Mouse (Mus musculus): ENCODE data around the gene Gm20604.

The Gm20604 gene

DNA sequence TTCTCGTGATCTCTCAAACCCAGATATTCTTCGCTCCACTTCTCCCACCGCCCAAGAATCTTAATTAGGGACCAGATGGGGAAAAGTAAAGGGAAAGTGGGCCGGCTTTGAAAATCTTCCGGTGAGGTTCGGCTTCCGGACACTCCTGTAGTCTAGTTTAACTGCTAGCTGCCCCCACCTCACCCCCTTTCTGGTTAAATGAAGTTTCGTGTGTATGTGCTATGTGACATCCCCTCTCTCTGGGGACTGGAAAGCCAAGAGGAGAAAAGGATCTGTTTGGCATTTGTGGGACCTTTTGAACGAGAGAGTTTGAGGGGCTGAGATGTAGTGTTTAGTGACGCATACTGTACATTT, at the start of gene Gm20604:
Gene Gm20604 (minus strand): TSS at position 270 of the 354 bp plus-strand sequence.
- in situ Hi-C loops (cut with MboI) = no loop called here

DNA sequence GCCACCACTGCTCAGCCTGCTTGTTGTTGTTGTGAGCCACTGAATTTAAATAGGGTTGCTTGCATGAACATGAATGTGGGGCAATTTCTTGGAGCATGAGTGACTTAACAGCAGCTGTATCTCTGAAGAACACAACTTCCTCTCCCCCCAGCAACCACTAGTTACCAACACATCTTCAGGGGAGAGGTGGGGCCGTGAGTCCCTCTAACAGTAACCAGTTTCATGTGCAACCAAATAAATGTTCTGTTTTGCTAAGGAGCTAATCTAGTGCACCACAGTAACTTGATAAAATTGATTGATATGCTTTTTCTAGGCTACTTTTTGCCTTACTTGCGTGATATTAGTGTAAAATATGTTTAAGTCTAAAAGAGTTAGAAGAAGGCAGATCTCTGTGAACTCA, 41.1 kb upstream of the Gm20604 start:
- in situ Hi-C loops (cut with MboI) = no loop called here

DNA sequence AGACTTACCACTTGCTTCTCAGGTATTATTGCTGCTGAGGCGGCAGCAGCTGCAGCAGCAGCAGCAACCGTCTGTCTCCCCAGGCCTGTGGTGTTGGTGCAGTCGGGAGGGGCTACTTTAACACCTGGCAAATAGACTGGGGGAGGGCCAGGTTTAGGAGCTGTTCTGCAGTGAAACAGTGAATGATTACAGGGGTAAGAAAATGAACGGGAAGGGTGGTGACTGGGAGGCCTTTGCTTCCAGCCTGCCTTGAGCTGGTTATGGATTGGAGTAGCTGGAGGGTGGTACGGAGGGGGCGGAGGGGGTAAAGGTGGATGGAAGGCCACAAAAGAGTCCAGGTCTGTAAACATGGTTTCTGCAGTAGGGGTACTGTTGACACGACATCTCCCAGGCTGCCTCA, 29.5 kb upstream of the Gm20604 start:
- in situ Hi-C loops (cut with MboI) = no loop called here

DNA sequence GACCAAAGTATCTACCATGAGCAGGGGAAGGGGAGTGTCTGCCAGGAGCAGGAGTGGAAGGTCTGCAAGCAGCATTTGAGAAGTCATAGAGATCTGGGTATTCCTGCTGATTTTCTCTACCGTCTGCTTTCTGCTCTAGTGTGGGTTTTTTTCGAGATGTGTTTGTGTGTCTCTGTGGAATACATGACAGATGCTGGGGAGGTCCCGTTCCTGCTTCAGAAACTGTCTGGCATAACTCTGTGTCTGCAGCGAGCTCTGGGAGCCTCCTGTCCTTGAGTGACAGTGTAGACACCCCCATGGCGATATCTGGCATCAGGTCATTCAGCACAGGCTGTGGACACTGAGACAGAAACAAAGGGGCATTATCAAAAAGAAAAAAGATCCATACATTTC, 27.1 kb upstream of the Gm20604 start:
- in situ Hi-C loops (cut with MboI) = no loop called here

DNA sequence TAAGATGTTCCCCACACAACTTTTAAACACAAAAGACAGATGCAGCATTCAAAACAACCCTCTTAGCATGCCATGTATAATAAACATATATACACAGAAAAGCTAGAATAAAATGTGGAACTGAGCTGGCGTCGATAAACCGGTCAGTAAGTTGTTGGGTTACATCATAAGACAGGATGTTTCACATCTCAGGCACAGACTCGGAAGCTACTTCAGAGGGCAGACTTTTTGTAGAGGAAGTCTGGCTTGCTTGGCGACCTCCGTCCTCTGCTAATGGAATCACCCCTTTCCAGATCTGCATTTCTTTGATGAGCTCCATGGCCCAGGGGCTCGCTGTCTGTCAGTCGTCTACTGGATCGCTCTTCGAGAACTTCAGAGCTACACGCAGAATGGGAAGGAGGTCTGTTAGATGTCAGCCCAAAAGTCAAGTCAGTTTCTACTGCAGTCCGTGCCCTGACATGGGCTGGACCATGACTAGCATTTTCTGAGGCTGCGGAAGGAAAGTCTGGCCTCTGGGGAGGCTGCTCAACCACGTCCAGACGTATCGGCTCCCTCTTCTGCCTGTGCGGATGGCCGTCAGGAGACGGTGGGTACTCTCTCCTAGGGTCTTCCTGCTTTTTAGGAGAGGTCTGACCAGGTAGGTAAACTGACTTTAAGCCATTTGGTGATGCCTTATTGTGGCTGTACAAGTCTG, 26.6 kb upstream of the Gm20604 start:
- in situ Hi-C loops (cut with MboI) = no loop called here

DNA sequence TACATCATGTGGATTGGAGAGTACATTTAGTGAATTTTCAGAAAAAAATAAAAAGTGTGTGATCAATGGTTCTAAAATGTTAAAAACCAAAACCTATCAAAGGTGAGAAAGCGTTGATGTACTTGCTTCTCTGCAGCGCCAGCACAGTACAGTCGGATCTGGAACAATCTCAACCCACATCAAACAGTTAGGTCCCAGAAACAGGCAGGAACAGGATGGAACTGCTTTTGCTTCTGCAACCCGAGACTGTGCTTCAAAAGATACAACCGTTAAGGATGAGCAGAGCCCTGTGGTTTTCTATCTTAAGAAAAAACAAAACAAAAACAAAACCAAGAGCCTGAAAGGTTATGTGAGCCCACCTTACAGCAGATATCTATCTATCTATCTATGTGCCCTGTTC, 24.4 kb upstream of the Gm20604 start:
- in situ Hi-C loops (cut with MboI) = no loop called here

DNA sequence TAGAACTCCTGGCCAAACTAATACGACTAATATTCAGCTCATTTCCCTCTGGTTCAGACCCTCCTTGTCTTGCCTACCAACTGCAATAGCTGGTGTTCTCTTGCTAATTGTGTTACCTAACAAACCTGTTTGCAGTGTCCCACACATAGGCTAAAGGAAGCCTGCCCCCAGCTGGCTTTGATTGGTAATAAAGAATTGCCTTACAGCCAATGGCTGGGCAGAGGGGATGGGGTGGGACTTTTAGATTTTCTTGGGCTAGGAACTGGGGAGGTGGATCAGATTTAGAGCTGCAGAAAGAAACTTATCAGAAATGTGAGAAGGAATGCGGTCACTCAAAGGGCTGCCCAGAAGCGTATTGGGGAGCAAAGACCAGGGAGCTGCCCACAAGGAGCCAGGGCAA, 21.0 kb upstream of the Gm20604 start:
- in situ Hi-C loops (cut with MboI) = no loop called here

DNA sequence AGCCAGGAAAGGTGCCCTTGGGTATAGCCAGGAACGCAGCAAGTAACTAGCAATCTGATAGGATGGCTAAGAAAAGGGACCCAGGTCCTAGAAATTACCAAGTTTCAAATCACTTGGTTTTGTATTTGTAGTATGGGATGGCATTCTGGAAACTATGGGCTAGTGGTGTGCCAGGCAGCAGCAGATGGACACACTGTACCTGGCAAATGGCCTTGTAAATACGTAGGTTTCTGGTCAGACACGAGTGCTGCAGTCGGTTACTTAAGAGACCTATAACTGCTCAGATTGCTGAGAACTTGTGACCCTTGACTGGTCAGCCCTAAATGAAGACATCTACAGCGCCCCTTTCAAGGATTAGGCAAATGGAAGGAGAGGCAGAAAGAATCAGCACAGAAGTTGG, 19.7 kb upstream of the Gm20604 start:
- in situ Hi-C loops (cut with MboI) = no loop called here

DNA sequence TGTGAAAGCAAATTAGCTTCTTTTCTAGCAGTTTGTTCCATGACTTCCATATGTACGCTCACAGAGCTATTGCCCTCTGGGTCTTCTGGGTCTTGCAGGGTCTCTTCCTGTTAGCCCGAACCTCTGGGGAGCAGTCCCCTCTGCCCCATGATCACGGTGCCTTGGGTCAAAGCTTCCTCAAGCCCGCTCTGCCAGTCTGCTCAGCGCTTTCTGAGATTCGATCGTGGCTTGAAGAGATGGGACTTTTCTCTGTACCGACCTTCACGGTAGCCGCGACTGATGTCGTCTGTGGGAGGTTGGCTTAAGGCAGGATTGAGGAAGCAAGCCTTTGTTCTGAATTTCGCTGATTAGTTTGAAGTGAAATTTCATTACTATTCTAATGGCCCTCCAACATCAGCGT, 17.6 kb upstream of the Gm20604 start:
- in situ Hi-C loops (cut with MboI) = no loop called here

DNA sequence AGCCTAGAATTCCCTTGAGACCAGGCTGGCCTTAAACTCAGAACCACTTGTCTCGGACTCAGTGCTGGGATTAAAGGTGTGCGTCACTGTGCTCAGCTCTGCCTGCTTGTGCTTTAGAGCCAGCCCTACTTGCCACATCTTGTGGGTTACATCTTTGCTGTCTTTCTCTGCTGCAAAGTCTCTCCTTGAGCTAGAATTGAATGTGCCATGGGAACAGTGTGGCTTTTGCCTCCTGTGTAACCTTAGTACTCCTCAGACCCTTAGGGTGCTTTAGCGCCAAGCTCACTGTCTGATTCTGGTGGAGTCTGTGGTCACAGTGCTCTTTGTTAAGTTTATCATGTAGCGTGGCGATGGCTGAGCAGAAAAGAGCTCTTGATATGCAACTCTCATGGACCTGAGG, 14.2 kb upstream of the Gm20604 start:
- in situ Hi-C loops (cut with MboI) = no loop called here

DNA sequence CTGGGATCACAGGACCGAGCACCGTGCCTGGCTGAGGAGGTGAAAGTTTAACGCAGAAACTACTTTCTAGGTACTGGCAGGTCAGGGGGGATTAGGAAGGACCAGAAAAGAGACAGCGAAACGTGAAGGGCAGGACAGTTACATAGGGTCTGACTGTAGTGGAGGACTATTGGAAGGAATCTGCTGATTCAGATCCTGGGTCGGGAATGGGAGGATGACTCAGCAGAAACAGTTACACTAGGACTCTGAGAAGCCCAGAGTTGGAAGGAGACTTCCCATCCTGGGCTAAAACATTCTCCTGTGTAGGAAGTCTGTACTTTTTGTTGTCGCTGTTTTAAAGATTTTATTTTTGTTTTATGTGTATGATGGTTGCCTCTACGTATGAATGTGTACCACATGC, 13.1 kb upstream of the Gm20604 start:
- in situ Hi-C loops (cut with MboI) = no loop called here

DNA sequence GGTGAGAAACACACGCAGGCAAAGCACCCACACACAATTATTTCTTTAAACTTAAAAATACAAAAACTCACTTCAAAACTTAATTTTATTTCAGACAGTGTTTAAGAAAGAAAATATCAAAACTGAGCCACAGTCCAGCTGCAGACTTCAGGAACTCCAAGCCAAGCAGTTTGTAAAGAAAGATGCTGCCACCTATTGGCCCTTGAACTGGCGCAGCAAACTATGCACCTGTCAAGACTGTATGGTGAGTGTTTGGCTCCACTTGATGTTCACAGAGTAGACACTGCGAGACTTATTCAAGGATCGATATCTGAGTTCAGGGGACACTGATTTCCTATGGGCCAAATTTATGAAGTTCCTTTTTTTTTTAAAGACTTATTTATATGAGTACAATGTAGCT, 10.5 kb upstream of the Gm20604 start:
- in situ Hi-C loops (cut with MboI) = no loop called here

DNA sequence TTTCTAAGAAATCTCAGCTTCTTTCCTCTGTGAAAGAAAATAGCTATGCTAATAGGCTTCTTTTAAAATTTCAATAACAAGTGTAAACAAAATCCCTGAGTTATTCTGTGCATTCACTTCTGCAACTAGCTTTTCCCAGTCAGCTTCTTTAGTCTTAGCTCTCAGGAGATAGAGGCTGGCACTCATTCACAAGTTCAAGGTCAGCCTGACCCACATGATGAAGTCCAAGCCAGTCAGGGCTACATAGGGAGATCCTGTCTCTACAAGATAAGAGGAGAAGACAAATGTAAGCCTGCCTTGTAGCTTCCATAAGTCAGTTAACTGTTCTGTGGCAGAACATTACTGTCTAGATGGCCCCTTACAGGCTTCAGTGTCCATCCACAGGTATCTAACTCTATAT, 5.2 kb upstream of the Gm20604 start:
- in situ Hi-C loops (cut with MboI) = no loop called here

DNA sequence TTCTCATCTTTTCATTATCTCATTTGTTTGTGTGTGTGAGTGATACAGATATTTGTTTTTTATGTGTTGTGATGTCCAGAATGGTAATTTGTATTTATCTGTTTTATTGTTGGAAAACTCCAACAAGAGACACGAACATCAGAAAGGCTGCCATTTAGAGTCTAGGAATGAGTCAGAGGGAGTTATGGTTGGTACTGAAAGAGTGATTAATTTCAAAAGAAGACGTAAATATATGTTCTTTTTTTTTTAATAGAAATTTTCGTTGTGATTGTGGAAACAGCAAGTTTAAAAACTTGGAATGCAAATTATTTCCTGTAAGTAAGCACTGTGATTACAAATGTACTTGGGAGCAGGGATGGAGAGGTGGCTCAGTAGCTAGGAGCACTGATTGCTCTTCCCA, 3.2 kb upstream of the Gm20604 start:
- in situ Hi-C loops (cut with MboI) = no loop called here

DNA sequence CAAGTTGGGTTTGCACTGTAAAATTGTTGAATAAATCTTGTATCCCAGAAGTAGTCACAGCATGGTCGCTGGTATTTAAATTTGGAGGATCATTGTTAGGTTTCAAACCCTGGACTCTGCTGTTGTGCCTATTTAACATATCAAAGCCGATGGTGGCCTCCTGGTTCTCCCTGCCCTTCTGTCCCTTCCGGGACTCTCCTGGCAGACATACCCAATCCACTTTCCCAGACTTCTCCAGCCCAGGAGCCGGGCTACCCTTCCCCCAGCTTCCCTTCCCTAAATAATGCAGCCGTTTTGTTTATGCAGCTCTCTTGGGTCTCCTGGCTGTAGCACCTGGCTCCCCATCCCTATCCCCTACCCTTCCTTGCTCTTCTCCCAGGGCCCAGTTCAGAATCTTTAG, 464 bp upstream of the Gm20604 start:
- in situ Hi-C loops (cut with MboI) = no loop called here

DNA sequence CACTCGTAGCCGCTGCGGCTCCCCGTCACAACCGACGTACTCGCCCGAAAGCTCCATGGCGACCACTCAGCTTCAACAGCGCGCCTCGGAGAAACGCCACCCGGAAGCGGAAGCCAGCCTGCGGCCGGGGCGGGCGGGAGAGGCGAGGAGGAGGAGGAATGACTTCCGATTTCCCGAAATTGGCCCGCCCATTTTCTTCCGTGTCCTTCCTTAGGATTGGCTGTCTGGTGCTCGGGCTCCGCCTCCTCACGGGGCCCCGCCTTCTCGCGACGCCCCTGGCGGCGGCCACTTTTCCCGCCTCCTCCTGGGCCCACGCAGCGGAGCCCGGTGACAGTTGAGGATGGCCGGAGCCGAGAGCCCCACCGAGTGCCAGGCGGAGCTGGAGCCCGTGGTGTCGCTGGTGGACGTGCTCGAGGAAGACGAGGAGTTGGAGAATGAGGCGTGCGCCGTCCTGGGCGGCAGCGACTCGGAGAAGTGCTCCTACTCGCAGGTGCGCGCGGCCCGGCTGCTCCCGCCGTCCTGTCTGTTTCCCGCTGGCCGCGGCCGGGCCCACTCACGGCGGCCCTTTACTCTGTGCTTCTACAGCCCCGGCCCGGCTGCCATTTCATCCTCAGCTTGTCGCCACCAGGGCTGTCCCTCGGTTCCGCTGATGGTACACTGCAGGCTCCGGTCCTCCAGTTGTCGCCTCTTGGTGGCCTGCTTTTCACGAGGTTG, 626 bp downstream of the Gm20604 start, which contains the start of the genes Gm28051, Gon7 and Ubr7:
Gene Gm28051 (minus strand): TSS at position 77 of the 714 bp plus-strand sequence.
Gene Gon7 (minus strand): TSS at position 115 of the 714 bp plus-strand sequence.
Gene Ubr7 (plus strand): TSS at position 279 of the 714 bp plus-strand sequence.
- in situ Hi-C loops (cut with MboI) = no loop called here

DNA sequence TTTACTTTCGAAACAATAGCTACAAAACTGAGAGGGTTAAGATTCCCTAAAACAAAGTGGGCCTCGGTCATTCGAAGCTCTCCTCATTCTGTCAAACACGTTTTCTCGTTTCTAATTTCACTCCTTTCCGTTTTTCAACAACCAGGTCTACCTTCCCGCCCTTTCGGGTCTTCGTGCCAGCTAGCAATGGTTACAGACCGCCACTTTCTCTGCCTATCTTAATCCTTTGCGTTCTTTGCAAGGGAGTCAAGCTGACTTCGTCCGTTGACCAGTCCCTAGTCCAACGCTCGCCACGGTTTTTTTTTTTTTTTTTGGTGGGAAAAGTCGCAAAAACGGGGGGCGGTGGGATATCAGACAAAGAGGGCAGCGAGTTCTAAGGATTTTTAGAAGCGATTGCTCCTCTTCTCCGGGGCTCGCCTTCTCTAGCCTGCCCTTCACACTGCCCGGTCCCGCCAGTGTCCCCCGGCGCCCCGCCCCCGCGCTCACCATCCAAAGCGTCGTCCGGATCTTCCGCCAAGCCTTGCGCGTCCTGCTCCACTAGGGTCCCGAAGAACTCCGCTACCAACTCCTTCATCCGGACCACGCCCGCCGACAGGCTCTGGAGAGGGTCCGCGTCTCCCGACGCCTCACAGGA, 1.3 kb downstream of the Gm20604 start:
- in situ Hi-C loops (cut with MboI) = no loop called here

DNA sequence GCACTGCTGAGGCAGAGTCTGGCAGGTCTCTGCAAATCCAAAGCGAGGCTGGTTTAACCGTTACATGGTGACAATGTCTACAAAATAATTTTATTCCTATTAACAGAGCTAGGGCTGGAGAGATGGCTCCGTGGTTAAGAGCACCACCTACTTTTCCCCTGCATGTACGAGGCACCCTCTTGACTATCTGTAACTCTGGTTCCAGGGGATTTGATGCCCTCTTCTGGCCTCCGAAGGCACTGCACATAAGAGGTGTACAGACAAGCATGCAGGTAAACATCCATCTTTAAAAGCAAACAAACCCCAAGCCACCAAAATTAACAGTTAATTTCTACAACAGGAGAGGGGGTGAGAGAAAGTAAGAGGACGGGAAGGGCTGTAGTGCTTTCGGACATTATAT, 2.2 kb downstream of the Gm20604 start:
- in situ Hi-C loops (cut with MboI) = no loop called here

DNA sequence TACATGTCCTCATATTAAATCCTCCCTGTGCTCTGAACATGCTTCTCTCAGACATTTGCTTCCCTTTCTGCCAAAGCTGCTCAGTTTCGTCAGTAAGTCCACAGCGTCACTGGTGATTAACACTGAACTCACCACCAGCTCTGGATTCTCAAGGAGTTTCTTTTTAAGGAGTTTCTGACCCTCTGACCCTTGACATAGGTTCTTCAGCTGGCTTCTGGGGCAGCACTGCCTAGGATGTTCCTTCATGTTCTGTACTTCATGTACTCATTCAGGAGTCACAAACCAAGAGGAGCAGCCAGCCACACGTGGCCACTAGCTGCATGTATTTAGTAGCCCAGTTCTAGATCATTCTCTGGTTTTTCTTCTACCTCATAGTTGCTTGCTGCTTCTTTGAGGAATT, 10.2 kb downstream of the Gm20604 start:
- in situ Hi-C loops (cut with MboI) = loop anchor here (25.0 kb wide), 2 partner anchors 314 to 786 kb away; partner anchors contain the start of gene Atxn3

DNA sequence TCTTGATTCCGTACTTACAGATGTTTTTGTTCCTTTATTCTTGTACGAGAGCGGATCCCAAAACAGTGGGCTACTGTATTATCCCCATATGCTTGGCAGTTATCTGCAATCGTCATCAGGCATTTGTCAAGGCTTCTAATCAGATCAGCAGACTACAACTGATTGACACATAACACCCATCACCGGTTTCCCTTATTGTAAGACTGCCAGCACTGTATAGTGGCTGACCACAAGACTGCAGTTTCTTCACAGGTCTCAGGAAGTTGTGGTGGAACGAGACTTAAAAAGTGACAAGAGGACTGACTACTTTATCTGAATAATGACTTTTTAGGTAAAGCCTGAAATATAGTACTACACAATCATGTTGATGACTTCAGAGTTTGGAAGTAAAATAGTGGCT, 13.6 kb downstream of the Gm20604 start:
- in situ Hi-C loops (cut with MboI) = loop anchor here (25.0 kb wide), 2 partner anchors 317 to 783 kb away; partner anchors contain the start of gene Atxn3

DNA sequence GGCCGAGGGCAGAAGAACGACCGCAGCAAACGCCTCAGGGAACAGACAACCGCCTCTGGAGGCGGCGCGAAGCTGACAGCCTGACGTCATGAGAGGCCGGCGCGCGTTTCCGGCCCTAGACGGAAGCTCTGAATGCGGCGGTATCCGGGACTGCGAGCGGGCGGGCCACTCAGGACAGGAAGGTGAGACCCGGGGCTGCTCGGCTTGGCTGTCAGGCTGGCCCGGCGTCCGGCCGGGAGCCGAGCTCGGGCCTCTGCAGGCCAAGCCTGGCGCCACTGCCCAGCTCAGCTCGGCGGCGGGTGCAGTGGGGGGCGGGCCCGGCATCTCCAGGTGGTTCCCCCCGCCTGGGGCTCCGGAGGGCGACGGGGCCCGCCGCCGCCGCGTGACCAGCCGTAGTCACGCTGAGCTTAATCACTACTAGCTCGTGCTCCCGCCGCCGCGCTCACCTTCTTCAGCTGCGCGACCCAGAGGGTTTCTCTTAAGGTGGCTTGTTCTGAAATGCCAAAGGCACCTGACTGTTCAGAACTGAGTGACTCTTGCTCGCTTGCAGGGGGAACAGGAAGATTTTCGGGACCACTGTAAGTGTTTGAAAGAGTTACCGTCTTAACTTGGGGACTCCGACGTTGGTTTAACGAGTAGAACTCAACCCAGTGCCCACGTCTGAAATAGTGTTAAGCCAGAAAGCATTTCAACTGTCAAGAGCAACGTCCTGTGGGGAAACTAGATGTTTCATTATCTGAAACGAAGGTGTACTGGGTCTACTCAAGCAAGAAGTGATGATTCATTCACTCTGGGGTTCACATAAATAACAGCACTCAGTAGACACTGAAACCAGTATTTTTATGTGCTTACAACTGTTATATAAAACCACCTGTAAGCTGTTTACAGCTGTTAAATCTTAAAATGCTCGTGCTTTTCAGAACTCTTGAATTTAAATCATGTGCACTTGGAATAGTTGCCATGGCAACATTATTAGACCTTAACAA, 14.6 kb downstream of the Gm20604 start, which contains the start of the genes Moap1 and Tmem251:
Gene Moap1 (minus strand): TSS at position 73 of the 986 bp plus-strand sequence.
Gene Tmem251 (plus strand): TSS at position 174 of the 986 bp plus-strand sequence.
- in situ Hi-C loops (cut with MboI) = loop anchor here (25.0 kb wide), 2 partner anchors 318 to 782 kb away; partner anchors contain the start of gene Atxn3

Measured in mature B cell (primary cell).